Mouse (Mus musculus) ZHBTc4 (cell line): ENCODE data around the gene Col2a1.

Source experiments
- DNase-seq: peaks from one replicate; pipeline ENCODE4 v3.0.0-alpha.2; 2011; ENCODE audit warnings: low read depth, low spot score

The Col2a1 gene

GRCm38 (mm10) chr15:97963989-97964835 lies 40.3 kb downstream of the Col2a1 start, which contains the start of gene Tmem106c:
Gene Tmem106c (plus strand): TSS chr15:97964200.
- DNase-seq, result peak; percentile 96

- peak; percentile 38 for DNase-seq
Observed at GRCm38 (mm10) chr15:97963329-97963988, 41.0 kb downstream of the Col2a1 start.

GRCm38 (mm10) chr15:97956416-97956815 lies 48.1 kb downstream of the Col2a1 start:
- no peak for DNase-seq

DNA sequence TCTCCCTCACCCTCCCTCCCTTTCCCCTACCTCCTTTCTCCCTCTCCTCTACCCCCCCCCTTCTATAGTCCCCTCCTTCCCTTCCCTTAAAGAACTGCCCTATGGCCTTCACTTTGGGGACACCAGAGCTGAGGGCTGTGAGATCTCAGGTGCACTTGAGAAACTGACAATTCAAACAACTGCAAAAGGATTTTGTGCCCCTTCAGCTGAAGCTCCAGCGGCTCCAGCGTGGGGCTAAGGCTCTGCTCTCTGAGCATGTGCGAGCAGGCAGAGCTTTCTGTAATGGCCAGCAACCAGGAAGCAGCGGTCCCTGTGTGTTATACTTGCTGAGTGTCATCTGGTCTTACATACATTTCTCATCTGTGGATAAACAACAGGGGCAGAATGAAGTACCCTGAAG lies 48.8 kb downstream of the Col2a1 start:
- DNase-seq, result no peak

GRCm38 (mm10) chr15:97955286-97955685 lies 49.2 kb downstream of the Col2a1 start:
- no peak for DNase-seq

GRCm38 (mm10) chr15:97954671-97955070 lies 49.8 kb downstream of the Col2a1 start:
- peak; percentile 42 for DNase-seq

DNA sequence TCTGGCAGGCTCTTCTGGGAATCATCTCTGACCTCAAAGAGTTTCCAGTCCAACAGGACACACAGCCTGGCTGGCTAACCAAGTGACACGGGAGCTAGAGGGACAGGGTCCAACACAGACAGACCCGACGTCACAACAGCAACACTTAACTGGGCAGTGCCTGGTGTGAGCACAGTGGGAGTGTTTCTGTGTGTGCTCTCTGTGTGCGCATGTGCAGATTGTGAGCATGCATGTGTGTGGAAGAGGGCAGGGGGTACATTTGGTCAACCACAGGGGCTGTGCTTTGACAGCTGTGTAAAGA lies 51.7 kb downstream of the Col2a1 start:
- no peak for DNase-seq

GRCm38 (mm10) chr15:97952137-97952888 lies 52.2 kb downstream of the Col2a1 start:
- peak; percentile 87 for DNase-seq

GRCm38 (mm10) chr15:97950240-97950639 lies 54.3 kb downstream of the Col2a1 start:
- no peak for DNase-seq

DNA sequence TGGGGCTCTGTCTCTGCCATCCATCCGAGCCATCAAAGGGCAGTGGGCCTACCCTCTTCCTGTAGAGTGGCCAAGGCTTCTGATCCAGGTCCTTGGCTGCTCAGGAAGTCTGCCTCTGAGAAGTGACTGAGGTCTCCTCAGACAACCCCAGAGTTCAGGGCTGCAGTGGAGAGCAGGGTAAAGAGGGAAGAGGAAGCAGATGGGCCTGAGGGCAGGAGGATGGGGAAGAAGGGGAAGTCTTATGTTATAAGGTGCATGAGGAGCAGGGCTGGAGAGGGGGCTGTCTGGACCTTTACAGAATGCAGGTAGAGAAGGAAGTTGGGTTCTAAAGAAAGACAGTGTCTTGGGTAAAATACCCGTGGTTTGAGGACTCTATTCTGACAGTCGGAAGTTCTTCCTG lies 54.8 kb downstream of the Col2a1 start:
- DNase-seq, result no peak

DNA sequence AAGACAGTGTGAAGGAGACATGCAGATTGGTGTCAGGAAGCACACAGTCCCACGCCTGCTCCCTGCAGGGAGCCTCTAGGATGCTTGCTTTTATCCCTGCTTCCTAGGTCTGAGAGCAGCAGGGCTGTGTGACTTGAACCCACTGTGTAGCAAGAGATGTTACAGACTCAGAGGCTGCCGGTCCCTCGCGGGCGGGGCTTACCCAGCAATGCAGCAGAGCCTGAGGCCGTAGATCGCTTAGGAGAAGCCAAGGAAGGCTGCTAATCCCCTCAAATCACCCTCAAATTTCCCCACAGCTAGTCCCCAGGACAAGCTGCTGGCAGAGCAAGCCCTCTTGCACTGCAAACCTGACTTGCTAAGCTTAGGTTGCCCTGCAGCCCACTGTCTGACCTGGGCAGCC lies 55.8 kb downstream of the Col2a1 start:
- peak; percentile 48 for DNase-seq

GRCm38 (mm10) chr15:97945656-97946315 lies 58.7 kb downstream of the Col2a1 start:
- no peak for DNase-seq

DNA sequence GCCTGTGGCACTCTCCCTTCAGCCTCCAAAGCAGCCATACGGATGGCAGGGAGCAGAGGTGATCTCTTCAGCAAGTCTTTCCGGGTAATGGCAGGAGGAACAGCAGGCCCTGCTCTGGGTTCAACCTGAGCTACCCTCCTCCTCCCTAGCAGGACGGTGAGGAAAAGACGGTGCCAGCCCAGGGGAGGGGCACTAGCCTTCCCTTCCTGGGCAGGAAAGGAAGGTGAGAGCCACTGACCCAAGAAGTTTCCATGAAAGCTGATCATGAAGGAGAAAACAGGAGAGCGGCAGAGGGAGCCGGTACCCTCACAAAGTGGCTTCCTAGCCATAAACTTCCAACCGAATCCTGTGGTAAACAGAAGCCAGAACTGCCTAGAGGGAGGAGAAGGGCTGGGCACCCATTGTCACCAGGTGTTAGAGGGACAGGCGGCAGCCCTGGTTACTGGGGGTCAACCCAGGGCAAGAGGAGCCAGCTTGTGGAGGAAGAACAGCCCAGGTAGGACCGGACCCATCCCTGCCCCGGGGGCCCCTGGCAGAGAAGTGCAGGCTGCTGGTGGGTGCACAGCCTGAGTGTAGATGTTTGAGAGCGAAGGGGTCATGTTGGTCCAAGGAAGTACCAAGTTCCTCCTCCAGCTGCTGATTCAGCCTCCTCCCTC lies 59.4 kb downstream of the Col2a1 start:
- no peak for DNase-seq

DNA sequence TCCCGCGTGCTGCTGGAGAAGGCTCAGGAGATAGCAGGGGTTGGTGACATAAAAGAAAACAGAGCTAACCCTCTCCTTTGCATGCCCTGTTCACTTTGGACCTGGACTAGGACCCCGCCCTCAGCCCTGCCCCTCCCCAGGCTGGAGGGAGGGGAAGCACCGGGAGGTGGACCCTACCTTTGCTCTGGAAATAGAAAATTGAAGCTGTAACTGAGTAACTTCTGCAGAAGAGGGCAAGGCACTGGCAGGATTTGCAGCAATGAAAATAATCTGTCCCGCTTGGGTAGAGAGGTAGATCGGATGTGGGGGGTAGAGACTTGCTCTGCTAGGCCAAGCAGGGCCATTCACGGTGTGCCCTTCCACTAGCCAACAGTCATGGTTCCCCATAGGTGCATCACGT lies 61.1 kb downstream of the Col2a1 start:
- DNase-seq, result no peak

DNA sequence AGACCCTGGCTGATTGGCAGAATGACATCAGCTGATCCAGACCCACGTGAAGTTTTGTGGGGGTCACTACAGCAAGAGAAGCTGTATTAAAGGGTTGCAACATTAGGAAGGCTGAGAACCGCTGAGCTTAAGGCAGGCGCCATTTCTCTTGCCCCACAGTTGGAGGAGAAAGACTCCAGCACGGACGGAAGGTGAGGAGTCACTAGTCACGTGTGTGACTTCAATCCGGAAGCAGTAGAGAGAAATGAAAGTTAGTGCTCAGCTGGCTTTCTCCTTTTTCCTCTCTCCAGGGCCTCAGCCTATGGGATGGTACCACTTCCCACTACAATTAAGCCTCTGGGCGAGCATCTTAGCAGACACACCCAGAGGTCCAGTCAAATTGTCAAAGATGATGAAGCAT lies 62.0 kb downstream of the Col2a1 start:
- no peak for DNase-seq

DNA sequence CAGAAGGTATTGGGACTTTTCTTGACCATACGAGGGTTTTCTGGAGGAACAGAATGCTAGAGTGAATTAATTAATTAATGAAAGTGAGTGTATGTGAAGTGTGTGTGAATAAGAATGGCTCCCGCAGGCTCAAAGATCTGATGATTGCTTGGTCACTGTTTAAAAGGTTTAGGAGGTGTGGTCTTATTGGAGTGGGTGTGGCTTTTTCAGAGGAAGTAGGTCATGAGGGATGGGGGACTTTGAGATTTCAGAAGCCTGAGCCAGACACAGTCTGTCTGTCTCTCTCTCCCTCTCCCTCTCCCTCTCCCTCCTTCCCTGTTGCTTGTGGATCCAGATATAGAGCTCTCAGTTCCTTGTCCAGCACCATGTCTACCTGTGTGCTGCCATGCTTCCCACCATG lies 63.2 kb downstream of the Col2a1 start:
- DNase-seq, result no peak

- DNase-seq, result no peak
Observed at GRCm38 (mm10) chr15:97940088-97940487, 64.4 kb downstream of the Col2a1 start.

GRCm38 (mm10) chr15:97938580-97938979 lies 65.9 kb downstream of the Col2a1 start:
- DNase-seq, result no peak

DNA sequence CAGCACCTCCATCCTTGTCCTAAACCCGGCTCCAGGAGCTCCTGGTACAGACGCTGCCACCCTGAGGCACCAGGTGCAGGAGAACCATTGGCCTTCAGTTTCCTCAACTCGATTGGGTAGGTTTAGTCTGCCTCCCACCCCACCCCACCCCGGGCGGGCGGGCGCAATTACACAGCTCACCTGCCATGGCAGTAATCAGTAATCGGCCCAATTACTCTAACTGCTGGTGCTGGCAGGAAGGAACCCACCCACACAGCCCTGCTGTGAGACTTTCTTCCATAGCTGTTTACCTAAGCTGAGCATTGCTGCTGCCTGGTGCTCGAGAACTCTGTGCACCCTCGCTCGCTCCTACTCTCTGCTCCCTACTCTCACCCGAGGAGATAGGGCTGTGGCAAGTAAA lies 72.1 kb downstream of the Col2a1 start:
- no peak for DNase-seq

DNA sequence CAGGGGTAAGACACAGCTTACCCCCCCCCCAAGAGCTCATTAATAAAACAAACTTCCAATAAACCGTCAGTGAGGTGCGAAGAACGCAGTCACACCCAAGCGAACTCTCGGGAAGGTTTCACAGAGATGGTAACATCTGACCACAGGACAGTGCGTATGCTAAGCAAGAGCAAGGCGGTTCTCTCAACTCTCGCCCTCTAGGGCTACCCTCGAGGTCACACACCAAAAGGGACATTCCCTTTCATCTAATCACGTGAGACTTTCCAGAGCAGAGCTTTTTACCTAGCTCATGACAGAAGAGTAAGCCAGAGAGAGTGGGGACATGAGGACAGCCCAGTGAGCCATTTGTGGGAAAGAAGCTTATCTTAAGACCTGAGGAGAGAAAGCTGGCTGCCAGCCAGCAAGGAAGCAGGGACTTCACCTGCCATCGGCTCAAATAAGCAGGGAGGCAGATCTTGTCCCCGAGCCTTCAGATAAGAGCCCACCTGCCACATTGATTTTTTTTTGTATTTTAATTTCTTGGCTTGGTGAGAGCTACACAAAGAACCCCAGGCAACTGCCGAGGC lies 75.2 kb downstream of the Col2a1 start:
- peak; percentile 65 for DNase-seq

DNA sequence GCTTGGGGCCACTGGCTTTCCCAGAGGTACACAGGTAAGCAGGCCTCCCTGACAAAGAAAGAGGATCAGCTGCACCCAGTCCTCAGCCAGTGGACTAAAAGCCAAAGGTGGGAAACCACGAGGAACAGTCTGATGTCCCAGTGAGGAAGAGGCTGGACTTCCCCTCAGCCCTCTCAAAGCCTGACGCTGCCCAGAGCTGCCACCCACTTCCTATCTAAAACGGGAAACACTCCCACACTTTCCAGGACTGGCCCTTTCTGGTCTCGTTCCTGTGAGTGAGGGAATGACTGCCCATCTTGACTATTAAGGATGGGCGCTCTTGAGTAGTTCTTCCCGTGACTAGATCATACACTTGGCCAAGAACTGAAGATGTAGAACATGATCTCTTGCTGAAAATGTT lies 76.7 kb downstream of the Col2a1 start:
- no peak for DNase-seq
